Mouse (Mus musculus) MEL (cell line): ENCODE data around the gene Ddx43.

Experiments used
- CTCF ChIP-seq, 3 experiments: IDR thresholded peaks in 2 of 3; conservative IDR thresholded peaks in 1 of 3; 2 replicates each; pipeline ENCODE4 v1.5.1; 2011 to 2012; ENCODE audit warnings: low read length in 3 of 3, low read depth in 2 of 3, mild to moderate bottlenecking in 2 of 3, improper control_type of control experiment in 1 of 3, inconsistent platforms in 1 of 3, mixed read lengths in 1 of 3, moderate library complexity in 1 of 3; ENCODE audit not compliant: control insufficient read depth in 1 of 3, insufficient read depth in 1 of 3, poor library complexity in 1 of 3, severe bottlenecking in 1 of 3
- E2F4 ChIP-seq: IDR thresholded peaks from 2 replicates; pipeline ENCODE4 v1.6.1; 2011; ENCODE audit warnings: low read depth, low read length, improper control_type of control experiment, borderline replicate concordance
- MAFK ChIP-seq: IDR thresholded peaks from 2 replicates; pipeline ENCODE4 v1.6.1; 2011; ENCODE audit warnings: low read depth, mild to moderate bottlenecking, low read length, improper control_type of control experiment, borderline replicate concordance
- NELFE ChIP-seq: IDR thresholded peaks from 2 replicates; pipeline ENCODE4 v1.6.1; 2011; ENCODE audit warnings: low read depth, low read length, improper control_type of control experiment
- NRF1 ChIP-seq: IDR thresholded peaks from 2 replicates; pipeline ENCODE4 v1.6.1; 2014; ENCODE audit warnings: low read depth, mild to moderate bottlenecking, inconsistent platforms, low read length, improper control_type of control experiment, moderate library complexity; ENCODE audit not compliant: poor library complexity, insufficient read depth, severe bottlenecking
- POLR2A ChIP-seq, 2 experiments: IDR thresholded peaks; 2 replicates each; pipeline ENCODE4 v1.6.1; 2011 to 2012; ENCODE audit warnings: low read length in 2 of 2, mild to moderate bottlenecking in 2 of 2, control low read depth in 1 of 2, improper control_type of control experiment in 1 of 2, low read depth in 1 of 2, moderate library complexity in 1 of 2; ENCODE audit not compliant: control insufficient read depth in 1 of 2, insufficient read depth in 1 of 2, poor library complexity in 1 of 2
- POLR2AphosphoS2 ChIP-seq: IDR thresholded peaks from 2 replicates; pipeline ENCODE4 v1.6.1; 2011; ENCODE audit warnings: low read length, improper control_type of control experiment
- TBP ChIP-seq: IDR thresholded peaks from 2 replicates; pipeline ENCODE4 v1.8.0; 2011; ENCODE audit warnings: low read depth, low read length, improper control_type of control experiment
- ZC3H11A ChIP-seq: IDR thresholded peaks from 2 replicates; pipeline ENCODE4 v1.6.1; 2012; ENCODE audit warnings: low read depth, mild to moderate bottlenecking, inconsistent platforms, low read length, improper control_type of control experiment
- ZKSCAN1 ChIP-seq: IDR thresholded peaks from 2 replicates; pipeline ENCODE4 v1.6.1; 2012; ENCODE audit warnings: low read depth, mild to moderate bottlenecking, inconsistent platforms, low read length, improper control_type of control experiment, moderate library complexity
- ZNF384 ChIP-seq: IDR thresholded peaks from 2 replicates; pipeline ENCODE4 v1.6.1; 2012; ENCODE audit warnings: low read depth, mild to moderate bottlenecking, inconsistent platforms, low read length, improper control_type of control experiment

DNA sequence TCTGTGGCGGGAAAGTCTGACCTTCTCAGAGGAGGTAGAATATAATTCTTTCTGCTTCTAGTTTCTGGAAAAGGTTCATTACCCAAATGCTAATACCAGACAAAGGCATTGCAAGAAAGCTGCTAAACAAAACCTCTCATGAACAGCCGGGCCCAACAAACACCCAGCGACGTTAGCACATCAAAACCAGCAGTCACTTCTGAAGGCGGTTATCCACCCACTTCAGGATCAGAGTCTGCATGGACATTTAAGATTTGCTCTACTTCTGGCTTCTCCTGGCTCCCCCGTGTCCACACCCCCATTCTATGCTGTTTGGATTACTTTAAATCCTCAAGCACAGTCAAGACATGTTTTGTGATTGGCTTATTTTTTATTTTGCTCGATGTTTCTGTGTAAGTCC lies 975 bp upstream of the Ddx43 start:
- TF ChIP-seq MAFK (no peak), TBP (no peak), CTCF (IDR thresholded peaks at IDR 0.05 in 2 of 3, conservative IDR thresholded peaks at IDR 0.05 in 1 of 3; ENCODE audit: control insufficient read depth in 1 of 3, insufficient read depth in 1 of 3, low read depth in 2 of 3, low read length in 3 of 3, poor library complexity in 1 of 3, severe bottlenecking in 1 of 3) (no peak), ZKSCAN1 (no peak), POLR2A (IDR thresholded peaks at IDR 0.05; ENCODE audit: control insufficient read depth in 1 of 2, insufficient read depth in 1 of 2, low read depth in 1 of 2, low read length in 2 of 2, poor library complexity in 1 of 2) (no peak), ZC3H11A (no peak), NRF1 (no peak), E2F4 (no peak), ZNF384 (no peak), NELFE (no peak), POLR2AphosphoS2 (no peak)
